Mouse (Mus musculus) hindbrain, postnatal 0 days (tissue): ENCODE measurements around the gene Nhej1. TPM values are rescaled to one million over a fixed set of nuclear protein-coding genes. Genes with fewer than 3 reads are reported as not detected.

Source experiments
- ATAC-seq: fragments of 200-750 bp; cut with Nextera tagmentation; 2 replicates; pipeline ENCODE4 v1.8.0; 2017; ENCODE audit warnings: mild to moderate bottlenecking, moderate TSS enrichment, moderate library complexity
- DNase-seq: peaks from one replicate; pipeline ENCODE4 v3.0.0-alpha.2; 2015; ENCODE audit warnings: low spot score
- H3K27ac ChIP-seq: fragments of 300-500 bp; sonication (generic); 2 replicates; pipeline ENCODE4 v1.5.1; 2014; ENCODE audit warnings: mild to moderate bottlenecking
- H3K27me3 ChIP-seq: fragments of 300-500 bp; sonication (generic); 2 replicates; pipeline ENCODE4 v1.6.1; 2014; ENCODE audit warnings: low read length, mixed read lengths; ENCODE audit not compliant: insufficient read depth
- H3K36me3 ChIP-seq: fragments of 300-500 bp; sonication (generic); 2 replicates; pipeline ENCODE4 v1.6.1; 2014; ENCODE audit warnings: low read length, mixed read lengths; ENCODE audit not compliant: insufficient read depth
- H3K4me1 ChIP-seq: fragments of 300-500 bp; sonication (generic); 2 replicates; pipeline ENCODE4 v1.6.1; 2014; ENCODE audit warnings: antibody characterized with exemption, low read length, mixed read lengths; ENCODE audit not compliant: insufficient read depth
- H3K4me2 ChIP-seq: fragments of 300-500 bp; sonication (generic); 2 replicates; pipeline ENCODE4 v1.6.1; 2014; ENCODE audit warnings: low read depth, mild to moderate bottlenecking, low read length, moderate library complexity, mixed read lengths
- H3K4me3 ChIP-seq: fragments of 300-500 bp; sonication (generic); 2 replicates; pipeline ENCODE4 v1.5.1; 2014; ENCODE audit warnings: low read length
- H3K9ac ChIP-seq: fragments of 300-500 bp; sonication (generic); replicated peaks from 2 replicates; pipeline ENCODE4 v1.6.1; 2014; ENCODE audit warnings: mild to moderate bottlenecking, low read length, moderate library complexity, mixed read lengths
- H3K9me3 ChIP-seq: fragments of 300-500 bp; sonication (generic); 2 replicates; pipeline ENCODE4 v1.6.1; 2016; ENCODE audit warnings: low read length, mixed read lengths
- CTCF ChIP-seq: IDR thresholded peaks from 2 replicates; pipeline ENCODE4 v1.5.1; 2016; ENCODE audit warnings: antibody characterized with exemption, control low read depth, low read depth
- WGBS: fragments of 180-500 bp; shearing (Covaris S2); extraction: QIAGEN DNeasy Blood & Tissue Kit; methylation state at CpG from one replicate; pipeline ENCODE4 v1.1.7; 2014; 5-methylcytosine and 5-hydroxymethylcytosine counted together
- polyA plus RNA-seq: library from polyadenylated mRNA; unstranded; fragments of >200 nt; fragmentation: Nextera tagmentation; extraction: Ambion mirVana; gene quantifications from 2 replicates; pipeline ENCODE4 v1.2.1, GENCODE M21; 2015
- total RNA-seq: library from RNA; depleted of rRNA; stranded (reverse); fragments of >200 nt; gene quantifications from 2 replicates; pipeline ENCODE4 v1.2.3, GENCODE M21; 2014

The Nhej1 gene
- total and polyA plus RNA-seq, 2 experiments from 2014 or later: 4.4 to 5.2 TPM

DNA sequence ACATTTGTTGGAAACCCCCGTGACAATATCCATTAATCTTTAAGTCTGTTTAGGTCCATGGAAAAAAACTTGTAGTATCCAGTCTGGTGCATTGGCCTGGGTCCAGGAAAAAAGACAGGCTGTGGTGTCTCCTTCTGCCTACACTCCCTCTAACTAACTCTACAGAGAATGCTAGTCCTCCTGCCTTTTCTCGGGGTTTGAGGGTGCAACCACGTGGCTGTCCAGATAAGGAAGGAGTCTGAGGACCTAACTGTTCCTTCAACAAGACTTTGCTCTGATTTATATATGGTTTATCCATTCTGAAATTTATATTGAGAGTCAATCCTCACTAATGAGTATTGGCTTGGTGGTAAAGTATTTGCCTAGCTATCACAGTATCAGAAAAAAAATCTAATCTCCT is 30.8 kb upstream of the Nhej1 start:
- no peak overlapping the region for H3K4me2 ChIP-seq
- H3K27ac ChIP-seq: no peak overlapping the region
- TF ChIP-seq CTCF: no peak
- no peaks in the 10 kb centered on the region for H3K9me3 ChIP-seq
- DNase-seq (no peak), ATAC-seq (no peak)
- H3K36me3 ChIP-seq: no peaks in the 10 kb centered on the region
- H3K27me3 ChIP-seq: no peaks in the 10 kb centered on the region
- no peak overlapping the region for H3K4me3 ChIP-seq
- H3K9ac ChIP-seq: no peak overlapping the region
- 68% methylated on average over 3 of the region's 3 CpGs for WGBS
- no peaks in the 10 kb centered on the region for H3K4me1 ChIP-seq

DNA sequence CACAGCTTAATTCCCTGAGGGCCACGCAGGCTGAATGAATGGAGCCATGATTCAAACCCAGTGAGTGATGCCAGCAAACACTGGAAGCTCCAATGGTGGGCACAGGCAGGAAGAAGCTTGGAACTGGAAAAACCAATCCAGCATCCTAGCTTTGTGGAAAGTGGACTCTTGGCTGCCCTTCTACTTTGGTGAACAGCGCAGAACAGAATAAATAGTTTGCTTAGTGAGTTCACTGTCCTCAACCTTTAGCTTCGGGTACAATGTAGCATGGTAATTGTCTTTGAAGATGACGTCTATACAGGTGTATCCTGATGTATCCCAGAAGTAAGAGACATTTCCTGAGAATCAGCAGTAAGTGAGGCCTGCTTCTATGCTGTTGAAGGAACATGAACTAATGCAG is 23.7 kb upstream of the Nhej1 start:
- Histone ChIP-seq H3K4me2 (no peak overlapping the region), H3K4me1 (0 out of 2 replicates have a peak, but pooled peaks cover 3% of the 10 kb centered on the region), H3K27me3 (no peaks in the 10 kb centered on the region), H3K27ac (no peak overlapping the region), H3K4me3 (no peak overlapping the region), H3K36me3 (peaks cover 43% of the 10 kb centered on the region), H3K9me3 (no peaks in the 10 kb centered on the region), H3K9ac (no peak overlapping the region)
- TF ChIP-seq CTCF: no peak
- WGBS: 88% methylated on average over 4 of the region's 4 CpGs
- DNase-seq (no peak), ATAC-seq (no peak)

DNA sequence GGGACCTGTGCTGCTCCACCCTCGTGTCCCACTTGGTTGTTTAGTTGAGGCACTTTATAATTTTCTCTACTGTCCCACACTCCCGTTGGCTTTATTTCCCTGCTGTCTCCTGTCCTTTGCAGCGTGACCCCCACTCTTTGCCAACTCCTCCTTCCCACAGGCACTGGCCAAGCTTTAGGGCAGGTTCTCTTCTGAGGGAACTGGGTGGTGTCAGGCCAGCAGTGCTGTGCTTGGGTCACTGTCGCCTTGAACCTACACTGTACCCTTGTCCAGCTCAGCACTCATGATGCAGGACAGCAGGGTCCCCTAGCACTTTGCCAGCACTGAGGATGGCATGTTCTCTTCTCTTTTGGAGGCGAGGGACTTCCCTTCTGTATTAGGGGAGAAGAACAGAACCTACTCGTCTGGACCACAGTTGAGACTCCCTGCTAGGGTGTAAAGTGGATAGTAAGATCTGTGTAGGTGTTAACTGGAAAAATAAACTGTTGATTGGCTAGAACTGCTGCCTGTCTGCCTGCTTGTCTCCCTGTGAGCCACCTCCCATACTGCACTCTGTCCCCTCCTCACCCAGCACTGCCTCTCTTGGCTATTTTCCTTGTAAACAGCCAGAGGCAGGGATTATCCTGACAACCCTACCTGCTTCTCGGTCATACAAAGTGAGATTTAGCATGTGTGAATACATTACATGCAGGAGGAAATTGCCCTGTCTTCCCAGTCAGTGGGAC is 22.6 kb upstream of the Nhej1 start:
- WGBS: 88% methylated on average over 7 of the region's 7 CpGs
- DNase-seq (no peak), ATAC-seq (no peak)
- Histone ChIP-seq H3K4me2 (no peak overlapping the region), H3K4me1 (0 out of 2 replicates have a peak, but pooled peaks cover 5% of the 10 kb centered on the region), H3K4me3 (no peak overlapping the region), H3K27ac (no peak overlapping the region), H3K9ac (no peak overlapping the region), H3K9me3 (no peaks in the 10 kb centered on the region), H3K27me3 (no peaks in the 10 kb centered on the region), H3K36me3 (peaks cover 43% of the 10 kb centered on the region)
- no peak for TF ChIP-seq CTCF

DNA sequence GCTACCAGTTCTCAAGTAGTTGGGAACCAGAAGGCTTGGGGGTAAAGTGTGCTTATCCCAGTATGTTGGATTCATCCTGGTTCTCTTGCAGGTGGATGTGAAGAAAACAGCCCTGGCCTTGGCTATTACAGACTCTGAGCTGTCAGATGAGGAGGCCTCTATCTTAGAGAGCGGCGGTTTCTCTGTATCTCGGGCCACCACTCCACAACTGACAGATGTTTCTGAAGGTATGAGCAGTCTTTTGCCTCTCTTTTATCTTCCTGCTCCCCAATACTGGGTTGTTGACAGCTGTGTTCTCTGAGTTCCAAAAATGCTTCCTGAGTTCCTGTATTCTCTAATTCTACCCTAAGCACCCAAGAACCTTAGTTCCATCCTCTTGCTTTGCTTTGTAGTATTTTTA is 20.6 kb upstream of the Nhej1 start:
- no peaks in the 10 kb centered on the region for H3K9me3 ChIP-seq
- H3K9ac ChIP-seq: no peak overlapping the region
- ATAC-seq (no peak), DNase-seq (no peak)
- TF ChIP-seq CTCF: no peak
- WGBS: 98% methylated on average over 3 of the region's 3 CpGs
- no peak overlapping the region for H3K4me2 ChIP-seq
- H3K27me3 ChIP-seq: no peaks in the 10 kb centered on the region
- H3K4me1 ChIP-seq: peaks cover 10% of the 10 kb centered on the region
- no peak overlapping the region for H3K27ac ChIP-seq
- no peak overlapping the region for H3K4me3 ChIP-seq
- H3K36me3 ChIP-seq: peaks cover 43% of the 10 kb centered on the region

DNA sequence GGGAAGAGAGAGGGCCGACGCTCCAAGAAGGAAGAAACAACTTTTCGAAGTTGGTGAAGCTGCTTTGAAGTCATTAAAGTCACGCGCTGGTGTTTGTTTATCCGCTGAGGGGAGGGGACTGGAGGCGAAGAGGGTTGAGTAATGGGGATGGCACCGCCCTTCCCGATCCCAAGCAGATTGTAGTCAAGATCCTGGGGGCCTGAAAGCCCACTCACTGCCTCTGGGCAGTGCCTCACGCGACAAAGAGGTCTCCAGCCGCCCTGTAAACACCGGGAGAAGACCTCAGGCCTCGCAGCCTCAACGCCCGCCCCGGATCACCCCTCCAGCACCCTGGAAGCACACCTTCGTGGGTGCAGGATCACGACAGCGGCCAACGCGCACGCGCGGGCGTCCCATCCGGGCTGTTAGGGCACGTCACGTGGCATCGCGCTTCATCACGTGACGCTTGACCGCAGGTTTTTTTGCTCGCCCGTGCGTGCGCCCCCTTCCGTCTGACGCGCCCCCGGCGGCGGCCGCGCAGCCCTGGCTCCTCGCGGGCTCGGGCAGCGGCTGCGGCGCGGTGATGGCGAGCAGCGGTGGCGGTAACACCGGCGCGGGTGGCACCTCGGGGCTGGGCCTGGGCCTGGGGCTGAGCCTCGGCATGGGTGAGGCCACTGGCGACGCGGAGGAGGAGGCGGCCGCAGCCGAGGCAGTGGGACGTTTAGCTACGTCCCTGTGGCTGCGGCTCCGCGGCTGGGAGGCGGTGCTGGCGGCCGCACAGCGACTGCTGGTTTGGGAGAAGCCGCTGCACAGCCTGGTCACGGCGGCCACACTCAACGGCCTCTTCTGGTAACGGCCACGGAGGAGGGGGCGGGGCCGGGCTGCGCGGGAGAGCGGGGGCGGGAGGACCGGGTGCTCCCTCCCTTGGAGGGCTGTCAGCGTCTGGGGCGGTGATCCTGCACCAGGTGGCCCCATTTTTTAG is 17.6 kb upstream of the Nhej1 start, which contains the start of the genes Cnppd1 and Retreg2:
Cnppd1 (minus strand) TSS at position 411 of the 961 bp plus-strand sequence.
Retreg2 (plus strand) TSS at position 478 of the 961 bp plus-strand sequence.
- Histone ChIP-seq H3K36me3 (peaks cover 42% of the 10 kb centered on the region), H3K9ac (peak within 1 kb of the TSS; percentile 96), H3K27me3 (no peaks in the 10 kb centered on the region), H3K27ac (peak within 1 kb of the TSS; percentile 98), H3K4me1 (peaks cover 13% of the 10 kb centered on the region), H3K4me2 (peak within 1 kb of the TSS; percentile 97), H3K4me3 (peak within 1 kb of the TSS; percentile 91), H3K9me3 (no peaks in the 10 kb centered on the region)
- peak; percentile 60 for TF ChIP-seq CTCF
- 1% methylated on average over 86 of the region's 91 CpGs for WGBS
- ATAC-seq (peak; percentile 86), DNase-seq (peak; percentile 98)

DNA sequence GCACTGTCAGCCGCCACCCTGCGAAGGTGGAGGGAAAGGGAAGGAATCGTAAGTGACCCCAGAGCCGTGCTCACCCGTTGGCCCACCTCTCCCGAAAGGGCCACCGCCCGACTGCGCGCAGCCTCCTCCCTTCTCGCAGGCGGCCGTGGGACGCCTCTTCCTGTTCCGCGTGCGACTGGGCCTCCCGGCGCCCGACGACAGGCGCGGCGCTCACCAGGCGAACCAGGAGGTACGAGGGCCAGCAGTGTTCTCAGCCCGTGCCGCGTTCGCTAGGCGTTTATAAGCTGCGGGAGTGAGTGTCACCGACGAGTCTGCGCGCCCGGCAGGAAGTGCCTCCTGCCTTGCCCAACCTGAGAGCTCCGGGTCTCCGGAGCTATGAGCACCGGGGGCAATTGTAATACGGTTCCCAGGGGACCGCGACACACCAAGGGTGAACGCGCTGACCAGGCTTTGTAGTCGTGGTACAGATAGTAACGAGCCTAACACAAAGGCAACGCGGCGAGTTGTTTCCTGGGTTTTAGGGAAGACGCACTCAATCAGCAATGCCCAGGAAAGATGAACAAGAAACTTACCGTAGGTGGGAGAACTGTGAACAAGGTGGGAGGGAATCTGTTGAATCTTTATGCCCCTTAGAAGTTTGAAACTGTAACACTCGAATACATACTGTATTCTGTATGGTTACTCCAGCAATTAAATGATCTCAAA is 16.6 kb upstream of the Nhej1 start:
- H3K4me3 ChIP-seq: peak overlapping the region; percentile 91
- DNase-seq (peak; percentile 47), ATAC-seq (no peak; the same call in 1 of the 2 replicates)
- no peaks in the 10 kb centered on the region for H3K27me3 ChIP-seq
- TF ChIP-seq CTCF: no peak
- WGBS: under 1% methylated on average over 52 of the region's 53 CpGs
- peak overlapping the region; percentile 98 for H3K27ac ChIP-seq
- peak overlapping the region; percentile 96 for H3K9ac ChIP-seq
- peaks cover 13% of the 10 kb centered on the region for H3K4me1 ChIP-seq
- H3K36me3 ChIP-seq: peaks cover 40% of the 10 kb centered on the region
- no peaks in the 10 kb centered on the region for H3K9me3 ChIP-seq
- peak overlapping the region; percentile 97 for H3K4me2 ChIP-seq
